ENCODE assay signal across 7 mouse cellular contexts in the genomic region with DNA sequence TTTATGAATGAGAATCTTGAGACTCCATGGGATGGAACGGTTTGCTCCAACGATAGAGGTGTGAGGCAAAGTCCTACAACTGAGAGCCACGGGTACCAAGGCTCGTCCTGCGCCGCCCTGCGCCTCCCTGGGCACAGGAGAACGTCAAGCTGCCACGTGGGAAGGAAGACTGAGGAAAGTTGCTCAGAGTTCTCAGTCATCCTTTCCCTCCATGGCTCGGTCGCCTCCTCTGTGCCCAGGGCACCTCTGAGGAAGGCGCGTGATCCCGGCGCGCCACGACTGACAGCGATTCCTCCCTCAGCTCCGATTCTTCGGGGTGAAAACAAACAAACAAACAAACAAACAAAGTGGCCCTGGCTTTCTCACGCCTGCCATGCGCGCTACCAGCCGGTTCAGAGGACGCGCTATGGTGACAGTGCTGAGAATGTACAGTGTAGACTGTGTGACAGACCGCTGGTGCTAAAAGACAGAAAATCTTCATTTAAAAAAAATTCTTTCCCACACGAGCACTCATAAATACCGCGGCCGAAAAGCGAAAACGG. TPM values are rescaled to one million over a fixed set of nuclear protein-coding genes. Genes with fewer than 3 reads are reported as not detected.
DNase-seq lines count a peak whose midpoint lies in the region; ATAC-seq and TF ChIP-seq lines count a peak whose summit lies in the region.

No protein-coding gene starts in this region.

- peak overlapping the region; percentile 98 for H3K4me2 ChIP-seq in limb, embryonic 11.5 days (ENCODE audit: low read depth, severe bottlenecking)
- peak overlapping the region; percentile 99 for H3K4me2 ChIP-seq in midbrain, postnatal 0 days (ENCODE audit: low read depth, low read length, poor library complexity, severe bottlenecking)

- no peaks in the 10 kb centered on the region for H3K9me3 ChIP-seq in limb, embryonic 11.5 days (ENCODE audit: control insufficient read depth, low read length)
- H3K9me3 ChIP-seq in midbrain, postnatal 0 days (ENCODE audit: low read length), result no peaks in the 10 kb centered on the region

- under 1% methylated on average over 33 of the region's 33 CpGs for WGBS in limb, embryonic 11.5 days
- under 1% methylated on average over 33 of the region's 33 CpGs for WGBS in midbrain, postnatal 0 days

- H3K27ac ChIP-seq in left cerebral cortex, adult 2 months, result peak overlapping the region; percentile 78; the same call in 1 of the 2 replicates
- H3K27ac ChIP-seq in limb, embryonic 11.5 days (replicated peaks; ENCODE audit: low read depth, low read length), result no peak overlapping the region
- H3K27ac ChIP-seq in midbrain, postnatal 0 days (ENCODE audit: low read depth, low read length), result peak overlapping the region; percentile 65

- H3K4me3 ChIP-seq in left cerebral cortex, adult 2 months, result peak overlapping the region; percentile 72
- H3K4me3 ChIP-seq in limb, embryonic 11.5 days (ENCODE audit: low read depth, low read length), result peak overlapping the region; percentile 83
- H3K4me3 ChIP-seq in midbrain, postnatal 0 days (ENCODE audit: low read depth, low read length), result peak overlapping the region; percentile 69

- intact Hi-C loops in left cerebral cortex, adult 2 months (cut with DNase I), result no loop called here

- peak; percentile 72 for ATAC-seq in erythroid progenitor cell, adult 5-6 weeks (replicated peaks; ENCODE audit: low FRiP score, poor library complexity, severe bottlenecking)
- ATAC-seq in limb, embryonic 11.5 days (ENCODE audit: insufficient number of reproducible peaks, low FRiP score, low TSS enrichment, low read depth), result peak; percentile 86
- ATAC-seq in midbrain, postnatal 0 days (ENCODE audit: low FRiP score), result peak; percentile 64

- peak; percentile 22 to 25 for DNase-seq in left cerebral cortex, adult 2 months (ENCODE audit: extremely low spot score in 1 of 2, low spot score in 2 of 2)
- DNase-seq in left cerebral cortex, adult 11 months (ENCODE audit: low spot score), result no peak
- DNase-seq in adipocyte (ENCODE audit: low spot score), result peak; percentile 30
- DNase-seq in limb, embryonic 11.5 days (ENCODE audit: low spot score), result no peak
- no peak for DNase-seq in midbrain, postnatal 0 days (ENCODE audit: low spot score)
- DNase-seq in layer of hippocampus, adult 11-12 months (ENCODE audit: low spot score), result no peak

- H3K4me1 ChIP-seq in limb, embryonic 11.5 days (ENCODE audit: control insufficient read depth, insufficient read depth, low read length), result peaks cover 2% of the 10 kb centered on the region; the same call in 1 of the 2 replicates
- H3K4me1 ChIP-seq in midbrain, postnatal 0 days (ENCODE audit: insufficient read depth, low read length), result no peaks in the 10 kb centered on the region

- peak overlapping the region; percentile 77 for H3K9ac ChIP-seq in limb, embryonic 11.5 days (ENCODE audit: low read length)
- H3K9ac ChIP-seq in midbrain, postnatal 0 days (replicated peaks; ENCODE audit: low read length, poor library complexity, severe bottlenecking), result peak overlapping the region; percentile 60

- H3K36me3 ChIP-seq in limb, embryonic 11.5 days (ENCODE audit: control insufficient read depth, insufficient read depth, low read length), result 0 out of 2 replicates have a peak, but pooled peaks cover 2% of the 10 kb centered on the region
- no peaks in the 10 kb centered on the region for H3K36me3 ChIP-seq in midbrain, postnatal 0 days (ENCODE audit: insufficient read depth, low read length)

- H3K27me3 ChIP-seq in limb, embryonic 11.5 days (ENCODE audit: control insufficient read depth, insufficient read depth, low read length), result no peaks in the 10 kb centered on the region
- H3K27me3 ChIP-seq in midbrain, postnatal 0 days (ENCODE audit: insufficient read depth, low read length), result no peaks in the 10 kb centered on the region

- no peak for TF ChIP-seq CTCF in left cerebral cortex, adult 2 months (IDR thresholded peaks at IDR 0.05)
- no peak for TF ChIP-seq CTCF in midbrain, postnatal 0 days (IDR thresholded peaks at IDR 0.05)

RNA-seq across cellular contexts. Expression of a gene that starts 0.4 kb away (rescaled TPM):
- total RNA-seq in left cerebral cortex, adult 2 months (2021), result 10 to 100 TPM; 12.7 to 16.5 TPM
- total RNA-seq in erythroid progenitor cell, adult 5-6 weeks (2015; ENCODE audit: low replicate concordance), result 39.8 and 50.8 TPM in 2 replicates
- total RNA-seq in erythroid progenitor cell, adult 5-6 weeks (2017; ENCODE audit: low replicate concordance), result 67.0 and 82.8 TPM in 2 replicates
- 13.9 and 14.3 TPM in 2 replicates for polyA plus RNA-seq in limb, embryonic 11.5 days (2014; fragmentation: Nextera tagmentation; extraction: Ambion mirVana)
- total RNA-seq in midbrain, postnatal 0 days (2014; rRNA removed), result 13.2 and 17.9 TPM in 2 replicates
- polyA plus RNA-seq in midbrain, postnatal 0 days (2015; fragmentation: Nextera tagmentation; extraction: Ambion mirVana), result 6.7 and 8.3 TPM in 2 replicates

RNA-seq across cellular contexts. Expression of a gene that starts 23.0 kb away (rescaled TPM):
- total RNA-seq in left cerebral cortex, adult 2 months (2021), result 100 to 1,000 TPM; 277 to 284 TPM
- 2.9 and 4.0 TPM in 2 replicates for total RNA-seq in erythroid progenitor cell, adult 5-6 weeks (2015; ENCODE audit: low replicate concordance)
- 0.30 and 4.1 TPM in 2 replicates for total RNA-seq in erythroid progenitor cell, adult 5-6 weeks (2017; ENCODE audit: low replicate concordance)
- polyA plus RNA-seq in limb, embryonic 11.5 days (2014; fragmentation: Nextera tagmentation; extraction: Ambion mirVana), result 5.1 and 6.1 TPM in 2 replicates
- 61.0 and 71.8 TPM in 2 replicates for total RNA-seq in midbrain, postnatal 0 days (2014; rRNA removed)
- polyA plus RNA-seq in midbrain, postnatal 0 days (2015; fragmentation: Nextera tagmentation; extraction: Ambion mirVana), result 56.5 and 64.5 TPM in 2 replicates

Comparison
In these comparisons a context has a peak if more than half of its experiments do, and no peak if none do; other contexts are left out.
1. DNase-seq: peak in left cerebral cortex, adult 2 months (2 of 2) and adipocyte (single experiment); none in left cerebral cortex, adult 11 months (single experiment), limb, embryonic 11.5 days (single experiment), midbrain, postnatal 0 days (single experiment) and layer of hippocampus, adult 11-12 months (single experiment).
2. RNA of a gene that starts 23.0 kb away (total RNA-seq): 277 to 284 TPM in left cerebral cortex, adult 2 months and 61.0 to 71.8 TPM in midbrain, postnatal 0 days; 0.30 to 4.1 TPM in erythroid progenitor cell, adult 5-6 weeks; every median in the first group is over 10 times any median in the second.
3. Peak in every context shown above with its lines, with median percentiles within 50 percentile points of each other: H3K4me3 ChIP-seq and ATAC-seq.